Mouse (Mus musculus) heart, embryonic 11.5 days (tissue): ENCODE results near the gene Tspoap1. TPM values are rescaled to one million over a fixed set of nuclear protein-coding genes. Genes with fewer than 3 reads are reported as not detected.

ENCODE experiments used
- ATAC-seq: fragments of 200-750 bp; cut with Nextera tagmentation; replicated peaks from 2 replicates; pipeline ENCODE4 v1.8.0; 2017; ENCODE audit warnings: moderate library complexity; ENCODE audit not compliant: insufficient number of reproducible peaks, low FRiP score, low TSS enrichment
- H3K27ac ChIP-seq: fragments of 300-500 bp; sonication (generic); 2 replicates; pipeline ENCODE4 v1.5.1; 2014; ENCODE audit warnings: mild to moderate bottlenecking, low read depth, low read length
- H3K27me3 ChIP-seq: fragments of 300-500 bp; sonication (generic); 2 replicates; pipeline ENCODE4 v1.6.1; 2014; ENCODE audit warnings: mild to moderate bottlenecking, low read length, mixed read lengths; ENCODE audit not compliant: control insufficient read depth, insufficient read depth
- H3K36me3 ChIP-seq: fragments of 300-500 bp; sonication (generic); 2 replicates; pipeline ENCODE4 v1.6.1; 2014; ENCODE audit warnings: mild to moderate bottlenecking, low read length, moderate library complexity, mixed read lengths; ENCODE audit not compliant: control insufficient read depth, insufficient read depth
- H3K4me1 ChIP-seq: fragments of 300-500 bp; sonication (generic); 2 replicates; pipeline ENCODE4 v1.6.1; 2014; ENCODE audit warnings: low read length; ENCODE audit not compliant: control insufficient read depth, insufficient read depth
- H3K4me2 ChIP-seq: fragments of 300-500 bp; sonication (generic); 2 replicates; pipeline ENCODE4 v1.6.1; 2014; ENCODE audit warnings: mild to moderate bottlenecking, moderate library complexity
- H3K4me3 ChIP-seq: fragments of 300-500 bp; sonication (generic); 2 replicates; pipeline ENCODE4 v1.5.1; 2014; ENCODE audit warnings: low read depth, low read length
- H3K9ac ChIP-seq: fragments of 300-500 bp; sonication (generic); 2 replicates; pipeline ENCODE4 v1.6.1; 2014; ENCODE audit warnings: mild to moderate bottlenecking, low read depth, low read length, moderate library complexity
- H3K9me3 ChIP-seq: fragments of 300-500 bp; sonication (generic); replicated peaks from 2 replicates; pipeline ENCODE4 v1.6.1; 2016; ENCODE audit warnings: low read length; ENCODE audit not compliant: control insufficient read depth
- WGBS: fragments of 180-500 bp; shearing (Covaris S2); extraction: QIAGEN DNeasy Blood & Tissue Kit; methylation state at CpG from one replicate; pipeline ENCODE4 v1.1.7; 2014; ENCODE audit not compliant: insufficient replicate concordance; 5-methylcytosine and 5-hydroxymethylcytosine counted together
- polyA plus RNA-seq: library from polyadenylated mRNA; unstranded; fragments of >200 nt; fragmentation: Nextera tagmentation; extraction: Ambion mirVana; gene quantifications from 2 replicates; pipeline ENCODE4 v1.2.1, GENCODE M21; 2014

Gene Tspoap1
- polyA plus RNA-seq, 1 experiment from 2014 or later = 0.72 TPM

DNA sequence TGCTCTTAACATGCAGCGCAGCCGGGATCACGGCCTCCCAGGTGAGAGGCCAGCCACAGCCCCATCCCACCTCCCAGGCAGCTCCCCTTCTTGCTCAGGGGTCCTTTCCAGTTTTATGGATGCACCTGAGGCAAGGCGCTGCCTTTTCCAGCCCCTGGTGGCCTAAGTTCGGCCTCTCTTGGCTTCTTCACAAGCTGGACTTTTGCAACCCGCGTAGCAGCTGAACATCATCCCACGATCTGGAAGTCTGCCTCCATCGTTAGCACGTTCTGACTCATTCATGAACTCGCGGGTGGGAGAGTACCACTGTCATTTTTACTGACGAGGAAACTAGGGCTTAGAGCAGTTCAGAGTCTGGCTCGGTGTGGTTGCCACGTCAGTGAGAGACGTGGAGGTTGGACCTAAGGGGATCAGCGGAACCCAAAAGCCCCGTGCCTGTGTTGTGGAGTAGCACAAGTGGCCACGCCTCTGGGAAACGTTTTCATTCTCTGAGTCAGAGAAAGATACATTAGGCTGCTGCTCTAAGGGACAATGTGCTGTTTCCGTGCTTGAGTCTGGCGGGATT is 41.5 kb downstream of the Tspoap1 start:
- WGBS = 79% methylated on average over 22 of the region's 22 CpGs
- Histone ChIP-seq H3K4me2 (no peak overlapping the region), H3K4me3 (no peak overlapping the region), H3K4me1 (no peaks in the 10 kb centered on the region), H3K9ac (no peak overlapping the region), H3K9me3 (no peaks in the 10 kb centered on the region), H3K36me3 (no peaks in the 10 kb centered on the region), H3K27ac (no peak overlapping the region), H3K27me3 (peaks cover 5% of the 10 kb centered on the region; the same call in 1 of the 2 replicates)
- no peak for ATAC-seq

DNA sequence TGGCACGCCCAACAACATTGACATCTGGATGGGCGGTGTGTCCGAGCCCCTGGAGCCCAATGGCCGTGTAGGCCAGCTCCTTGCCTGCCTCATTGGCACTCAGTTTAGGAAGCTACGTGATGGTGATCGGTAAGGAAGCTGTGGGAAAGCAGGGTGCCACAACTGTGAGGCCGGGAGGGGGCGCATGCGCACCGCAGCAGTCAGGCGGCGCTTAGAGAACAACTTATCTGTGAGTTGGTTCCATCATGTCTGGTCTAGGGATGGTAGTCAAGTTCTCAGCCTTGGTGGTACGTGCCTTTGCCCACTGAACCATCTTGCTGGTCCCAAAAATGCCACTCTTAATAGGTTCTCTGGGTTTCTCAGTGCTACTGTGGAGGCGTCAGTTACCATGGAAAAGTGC is 42.3 kb downstream of the Tspoap1 start:
- Histone ChIP-seq H3K9me3 (no peaks in the 10 kb centered on the region), H3K36me3 (no peaks in the 10 kb centered on the region), H3K27me3 (peaks cover 5% of the 10 kb centered on the region; the same call in 1 of the 2 replicates), H3K4me2 (no peak overlapping the region), H3K27ac (no peak overlapping the region), H3K9ac (no peak overlapping the region), H3K4me1 (no peaks in the 10 kb centered on the region), H3K4me3 (no peak overlapping the region)
- ATAC-seq = no peak
- WGBS = 49% methylated on average over 14 of the region's 14 CpGs

DNA sequence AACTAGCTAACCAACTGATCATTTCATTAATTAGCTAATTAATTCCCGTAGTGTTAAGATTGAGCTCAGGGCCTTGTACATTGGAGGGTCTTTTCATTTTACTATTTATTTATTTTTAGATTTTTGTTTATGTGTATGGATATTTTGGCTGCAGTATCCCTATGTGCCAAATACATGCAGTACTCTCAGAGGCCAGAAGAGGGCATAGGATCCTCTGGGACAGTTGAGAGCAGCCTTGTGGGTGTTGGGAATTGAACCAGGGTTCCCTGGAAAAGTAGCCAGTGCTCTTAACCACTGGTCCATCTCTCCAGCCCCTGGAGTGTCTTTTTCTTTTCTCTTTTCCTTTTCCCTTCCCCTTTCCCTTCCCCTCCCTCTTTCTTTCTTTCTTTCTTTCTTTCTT is 45.1 kb downstream of the Tspoap1 start:
- no peak overlapping the region for H3K27ac ChIP-seq
- no peak overlapping the region for H3K9ac ChIP-seq
- H3K9me3 ChIP-seq = no peaks in the 10 kb centered on the region
- 54% methylated on average over 1 of the region's 1 CpGs for WGBS
- no peaks in the 10 kb centered on the region for H3K36me3 ChIP-seq
- H3K4me2 ChIP-seq = no peak overlapping the region
- peaks cover 8% of the 10 kb centered on the region; the same call in 1 of the 2 replicates for H3K27me3 ChIP-seq
- ATAC-seq = no peak
- H3K4me1 ChIP-seq = no peaks in the 10 kb centered on the region
- H3K4me3 ChIP-seq = no peak overlapping the region

DNA sequence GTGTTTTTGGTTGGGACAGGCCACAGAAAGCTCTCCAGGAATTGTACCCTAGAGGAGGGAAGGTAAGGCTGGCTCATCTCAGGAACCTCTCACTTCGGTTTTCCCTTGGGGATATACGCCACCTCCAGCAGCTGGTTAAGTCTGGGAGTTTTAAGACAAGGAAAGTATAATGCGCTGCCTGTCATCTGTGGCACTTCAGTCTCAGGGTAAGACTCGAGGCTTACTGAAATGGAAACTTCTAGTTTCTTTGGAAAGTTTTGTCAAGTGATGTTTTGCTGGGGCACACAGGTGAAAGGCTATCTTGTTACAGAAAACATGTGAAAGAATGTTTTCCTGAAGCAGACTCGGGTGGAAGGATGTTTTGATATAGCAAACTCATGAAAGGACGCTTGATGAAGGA is 47.1 kb downstream of the Tspoap1 start:
- Histone ChIP-seq H3K9me3 (no peaks in the 10 kb centered on the region), H3K4me2 (no peak overlapping the region), H3K27me3 (peaks cover 5% of the 10 kb centered on the region; the same call in 1 of the 2 replicates), H3K36me3 (no peaks in the 10 kb centered on the region), H3K4me3 (no peak overlapping the region), H3K9ac (no peak overlapping the region), H3K27ac (no peak overlapping the region), H3K4me1 (no peaks in the 10 kb centered on the region)
- WGBS = 73% methylated on average over 6 of the region's 6 CpGs
- no peak for ATAC-seq

DNA sequence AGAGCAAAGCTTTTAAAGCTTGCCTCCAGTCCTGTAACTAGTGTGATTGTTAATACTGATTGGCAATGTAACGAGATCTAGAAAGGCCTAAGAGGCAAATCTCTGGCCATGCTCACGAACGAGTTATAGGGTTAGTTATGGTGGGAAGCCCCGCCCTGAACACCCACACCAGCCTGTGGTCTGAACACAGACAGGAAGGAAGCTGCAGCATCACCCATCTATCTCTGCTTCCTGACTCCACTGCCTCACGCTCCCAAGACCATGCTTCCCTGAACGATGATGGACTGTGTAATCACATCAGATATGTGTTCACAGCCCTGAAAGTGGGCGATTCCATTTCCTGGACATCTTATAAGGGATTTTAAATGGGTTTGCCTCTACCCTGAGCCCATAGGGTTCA is 47.9 kb downstream of the Tspoap1 start:
- Histone ChIP-seq H3K9me3 (no peaks in the 10 kb centered on the region), H3K36me3 (no peaks in the 10 kb centered on the region)

DNA sequence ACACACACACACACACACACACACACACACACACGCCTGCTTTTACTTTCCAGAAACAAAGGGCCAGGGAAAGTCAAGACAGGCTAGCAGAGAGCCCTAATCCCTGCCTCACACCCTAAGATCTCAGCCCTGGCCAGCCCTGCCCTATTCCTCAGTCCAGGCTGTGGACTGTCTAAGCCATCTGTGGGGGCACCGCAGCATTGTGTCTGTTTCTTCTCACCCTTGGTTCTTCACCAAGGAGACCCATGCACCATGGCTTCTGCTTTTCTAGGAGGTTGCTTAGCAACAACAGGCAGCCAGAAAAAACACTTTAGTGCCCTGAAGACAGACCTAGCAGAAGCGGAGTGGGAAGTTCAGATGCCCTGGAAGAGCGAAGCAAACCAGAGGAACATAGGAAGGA is 51.1 kb downstream of the Tspoap1 start:
- H3K9me3 ChIP-seq = no peaks in the 10 kb centered on the region
- no peak for ATAC-seq
- WGBS = 50% methylated on average over 4 of the region's 4 CpGs
- H3K9ac ChIP-seq = no peak overlapping the region
- no peak overlapping the region for H3K4me3 ChIP-seq
- H3K27ac ChIP-seq = no peak overlapping the region
- no peaks in the 10 kb centered on the region for H3K36me3 ChIP-seq
- H3K4me1 ChIP-seq = no peaks in the 10 kb centered on the region
- no peak overlapping the region for H3K4me2 ChIP-seq
- H3K27me3 ChIP-seq = peaks cover 8% of the 10 kb centered on the region

More for the DNA sequence above, 47.9 kb downstream of the Tspoap1 start:
- WGBS = 68% methylated on average over 7 of the region's 7 CpGs
- ATAC-seq = no peak
- no peaks in the 10 kb centered on the region for H3K4me1 ChIP-seq
- H3K4me2 ChIP-seq = no peak overlapping the region
- peaks cover 5% of the 10 kb centered on the region; the same call in 1 of the 2 replicates for H3K27me3 ChIP-seq
- H3K9ac ChIP-seq = no peak overlapping the region
- no peak overlapping the region for H3K4me3 ChIP-seq
- H3K27ac ChIP-seq = no peak overlapping the region

DNA sequence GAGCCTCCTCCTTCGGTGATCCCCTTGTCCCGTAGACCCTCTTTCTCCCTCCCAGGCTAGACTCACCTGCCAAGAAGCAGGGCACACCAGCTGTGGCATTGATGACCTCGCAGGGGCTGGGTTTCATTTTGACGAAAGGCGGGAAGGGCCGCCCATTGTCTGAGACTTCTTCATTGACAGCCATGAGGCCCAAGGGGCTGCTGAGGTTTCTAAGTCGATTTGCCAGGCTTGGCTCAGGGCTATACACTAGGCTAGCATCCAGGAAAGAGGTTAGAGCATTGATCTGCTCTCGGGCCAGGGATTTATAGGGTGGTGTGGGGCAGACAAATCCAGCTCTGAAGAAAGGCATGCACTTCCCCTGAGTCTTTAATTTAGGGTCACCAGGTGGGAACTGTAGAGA is 54.5 kb downstream of the Tspoap1 start:
- 0 out of 2 replicates have a peak, but pooled peaks cover 3% of the 10 kb centered on the region for H3K4me1 ChIP-seq
- H3K27ac ChIP-seq = no peak overlapping the region
- no peak overlapping the region for H3K4me2 ChIP-seq
- no peak for ATAC-seq
- peaks cover 23% of the 10 kb centered on the region for H3K27me3 ChIP-seq
- 71% methylated on average over 8 of the region's 8 CpGs for WGBS
- H3K36me3 ChIP-seq = no peaks in the 10 kb centered on the region
- no peak overlapping the region for H3K4me3 ChIP-seq
- no peak overlapping the region for H3K9ac ChIP-seq
- H3K9me3 ChIP-seq = no peaks in the 10 kb centered on the region

DNA sequence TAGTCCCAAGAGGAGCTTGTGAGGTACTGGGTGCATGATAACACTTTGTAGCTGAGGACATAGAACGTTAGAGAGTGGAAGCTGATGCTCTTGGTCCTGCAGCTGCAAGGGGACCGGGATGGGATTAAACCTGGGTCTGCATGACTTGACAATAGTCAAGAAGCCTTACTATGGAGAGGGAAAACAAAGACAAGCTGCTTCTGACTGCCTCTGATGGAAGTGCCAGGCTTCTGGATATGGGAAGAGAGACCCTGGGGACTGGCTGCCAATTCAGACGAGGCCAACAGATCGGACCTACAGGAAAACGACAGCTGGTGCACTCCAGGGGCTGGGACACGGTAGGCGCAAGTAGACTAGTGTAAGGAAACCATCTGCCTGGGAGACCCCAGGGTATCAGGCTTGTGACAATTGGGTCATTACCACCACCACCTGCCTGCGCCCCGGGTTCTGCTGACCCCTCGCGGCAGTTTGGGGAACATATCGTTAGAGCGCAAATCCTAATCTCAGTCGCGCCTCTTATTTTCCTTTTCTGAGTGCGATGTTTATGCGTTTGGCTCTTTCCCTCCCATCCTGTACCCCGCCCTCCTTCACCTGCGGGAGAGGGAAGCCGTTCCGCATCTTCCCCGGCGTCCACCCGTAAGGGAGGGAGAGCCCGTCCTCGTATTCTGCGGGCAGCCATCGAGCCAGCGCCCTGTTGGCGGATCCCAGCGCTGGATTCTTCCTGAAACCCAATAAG is 56.5 kb downstream of the Tspoap1 start:
- ATAC-seq = no peak
- Histone ChIP-seq H3K36me3 (no peaks in the 10 kb centered on the region), H3K27ac (no peak overlapping the region), H3K9me3 (no peaks in the 10 kb centered on the region), H3K4me2 (peak overlapping the region; percentile 76), H3K4me1 (0 out of 2 replicates have a peak, but pooled peaks cover 3% of the 10 kb centered on the region), H3K27me3 (peaks cover 21% of the 10 kb centered on the region), H3K4me3 (peak overlapping the region; percentile 44), H3K9ac (peak overlapping the region; percentile 40; the same call in 1 of the 2 replicates)
- 3% methylated on average over 29 of the region's 31 CpGs for WGBS

DNA sequence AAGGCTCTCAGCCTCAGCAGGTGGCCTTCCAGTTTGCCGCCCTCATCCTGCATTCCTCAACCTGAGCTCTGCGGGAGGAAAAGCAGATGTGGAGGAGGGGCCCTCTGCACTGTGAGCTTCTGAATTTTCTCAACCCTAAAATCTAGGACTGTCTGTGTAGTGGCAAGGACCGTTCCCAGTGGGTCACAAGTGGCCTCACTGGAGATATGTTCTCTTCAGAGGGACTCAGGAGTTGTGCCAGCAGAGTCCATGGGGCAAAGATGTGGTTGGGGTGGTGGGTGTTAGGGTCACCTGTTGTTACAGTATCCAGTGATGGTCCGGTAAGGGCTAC is 57.1 kb downstream of the Tspoap1 start:
- no peaks in the 10 kb centered on the region for H3K36me3 ChIP-seq
- no peak overlapping the region for H3K27ac ChIP-seq
- ATAC-seq = no peak
- H3K27me3 ChIP-seq = peaks cover 21% of the 10 kb centered on the region
- H3K4me2 ChIP-seq = peak overlapping the region; percentile 76
- H3K9me3 ChIP-seq = no peaks in the 10 kb centered on the region
- 23% methylated on average over 4 of the region's 4 CpGs for WGBS
- H3K4me1 ChIP-seq = 0 out of 2 replicates have a peak, but pooled peaks cover 3% of the 10 kb centered on the region
- H3K9ac ChIP-seq = peak overlapping the region; percentile 40; the same call in 1 of the 2 replicates
- peak overlapping the region; percentile 44 for H3K4me3 ChIP-seq
